Mouse (Mus musculus): ENCODE results near the gene Aatf. TPM values are rescaled to one million over a fixed set of nuclear protein-coding genes. Genes with fewer than 3 reads are reported as not detected.

Aatf gene
- polyA plus RNA-seq, 1 experiment: 16.6 TPM

GRCm38 (mm10) chr11:84524511-84525270, 11.4 kb upstream of the Aatf start:
- Histone ChIP-seq H3K4me3 (ENCODE audit: control insufficient read depth, low read depth, low read length) (peak overlapping the region; percentile 41), H3K27ac (ENCODE audit: control insufficient read depth, insufficient read depth, low read depth, low read length) (no peak overlapping the region), H3K36me3 (ENCODE audit: control insufficient read depth, insufficient read depth, low read length) (no peaks in the 10 kb centered on the region), H3K27me3 (ENCODE audit: control insufficient read depth, insufficient read depth, low read length) (peaks cover 16% of the 10 kb centered on the region), H3K4me1 (ENCODE audit: control insufficient read depth, insufficient read depth, low read length) (peaks cover 27% of the 10 kb centered on the region)
- TF ChIP-seq CTCF (IDR thresholded peaks at IDR 0.05; ENCODE audit: control insufficient read depth, insufficient read depth, insufficient replicate concordance, low read depth, low read length) (no peak), POLR2A (IDR thresholded peaks at IDR 0.05; ENCODE audit: control insufficient read depth, low read depth, low read length) (no peak)

- peaks cover 25% of the 10 kb centered on the region for H3K4me1 ChIP-seq (ENCODE audit: control insufficient read depth, insufficient read depth, low read length)
- no peaks in the 10 kb centered on the region for H3K36me3 ChIP-seq (ENCODE audit: control insufficient read depth, insufficient read depth, low read length)
- TF ChIP-seq POLR2A (IDR thresholded peaks at IDR 0.05; ENCODE audit: control insufficient read depth, low read depth, low read length) (no peak), CTCF (IDR thresholded peaks at IDR 0.05; ENCODE audit: control insufficient read depth, insufficient read depth, insufficient replicate concordance, low read depth, low read length) (no peak)
- no peak overlapping the region for H3K27ac ChIP-seq (ENCODE audit: control insufficient read depth, insufficient read depth, low read depth, low read length)
- H3K27me3 ChIP-seq (ENCODE audit: control insufficient read depth, insufficient read depth, low read length): peaks cover 16% of the 10 kb centered on the region
- peak overlapping the region; percentile 41 for H3K4me3 ChIP-seq (ENCODE audit: control insufficient read depth, low read depth, low read length)
Observed at GRCm38 (mm10) chr11:84523841-84524510, 10.7 kb upstream of the Aatf start.

DNA sequence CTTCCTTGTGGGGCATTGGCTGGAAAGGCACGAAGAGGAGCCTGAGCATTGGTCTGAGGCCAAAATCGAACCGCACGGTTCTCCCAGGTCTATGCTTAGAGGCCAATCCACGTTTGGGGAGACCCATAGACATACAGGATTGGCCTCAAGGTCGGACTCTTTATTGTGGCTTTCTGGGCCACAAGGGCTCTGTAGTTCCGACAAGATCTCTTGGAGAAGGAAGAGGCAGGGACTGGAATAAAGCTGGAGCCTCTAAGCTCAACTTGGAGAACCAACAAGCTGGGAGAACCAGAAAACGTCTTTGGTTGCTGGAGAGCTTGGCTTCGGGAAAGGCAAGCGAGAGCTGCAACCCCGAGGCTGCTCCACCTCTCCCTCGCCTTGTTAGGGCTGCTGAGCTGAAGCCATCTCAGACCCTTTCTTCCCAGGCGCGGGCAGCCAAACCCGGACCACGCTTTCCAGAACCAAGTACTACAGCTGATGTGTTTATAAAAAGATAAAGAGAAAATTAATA, 10.1 kb upstream of the Aatf start:
- no peak overlapping the region for H3K27ac ChIP-seq (ENCODE audit: control insufficient read depth, insufficient read depth, low read depth, low read length)
- peaks cover 25% of the 10 kb centered on the region for H3K4me1 ChIP-seq (ENCODE audit: control insufficient read depth, insufficient read depth, low read length)
- no peak for TF ChIP-seq POLR2A (IDR thresholded peaks at IDR 0.05; ENCODE audit: control insufficient read depth, low read depth, low read length)
- no peak for TF ChIP-seq CTCF (IDR thresholded peaks at IDR 0.05; ENCODE audit: control insufficient read depth, insufficient read depth, insufficient replicate concordance, low read depth, low read length)
- no peaks in the 10 kb centered on the region for H3K36me3 ChIP-seq (ENCODE audit: control insufficient read depth, insufficient read depth, low read length)
- H3K4me3 ChIP-seq (ENCODE audit: control insufficient read depth, low read depth, low read length): no peak overlapping the region
- peaks cover 16% of the 10 kb centered on the region for H3K27me3 ChIP-seq (ENCODE audit: control insufficient read depth, insufficient read depth, low read length)

DNA sequence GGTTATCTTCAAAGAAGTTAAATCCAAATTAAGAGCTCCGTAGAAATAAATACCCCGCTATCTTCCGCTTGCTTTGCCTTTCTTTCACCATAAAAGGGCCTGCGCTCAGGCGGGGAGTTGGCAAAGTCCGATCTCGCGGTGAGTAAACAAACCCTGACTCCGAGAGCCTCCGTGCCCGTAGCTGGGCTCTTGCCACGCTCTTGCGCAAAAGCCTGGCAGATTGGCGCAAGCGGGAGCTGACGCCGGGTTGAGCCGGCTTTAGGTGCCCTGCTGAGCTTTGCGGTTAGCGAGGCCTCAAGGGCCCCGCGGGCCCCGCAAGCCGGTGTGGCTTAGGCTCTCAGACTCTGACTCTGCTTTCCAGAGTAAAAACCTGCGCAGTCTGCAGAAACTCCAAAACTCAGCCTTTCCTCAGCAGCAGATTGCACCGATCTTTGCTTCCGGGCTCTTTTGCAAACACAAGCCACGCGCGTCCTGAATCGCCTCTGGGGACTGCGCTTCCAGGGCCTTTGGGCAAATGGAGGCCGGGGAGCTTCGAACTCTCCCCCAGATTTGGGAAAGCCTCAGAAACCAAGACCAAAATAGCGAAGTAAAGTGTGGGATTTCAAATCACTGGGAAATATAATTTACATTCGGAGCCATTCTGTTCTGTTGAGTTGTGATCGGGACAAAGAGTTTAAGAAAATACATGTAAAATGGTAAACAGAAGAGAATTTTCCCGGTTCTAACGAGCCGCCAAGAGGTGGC, 9.4 kb upstream of the Aatf start:
- Histone ChIP-seq H3K36me3 (ENCODE audit: control insufficient read depth, insufficient read depth, low read length) (no peaks in the 10 kb centered on the region), H3K4me1 (ENCODE audit: control insufficient read depth, insufficient read depth, low read length) (peaks cover 25% of the 10 kb centered on the region), H3K27ac (ENCODE audit: control insufficient read depth, insufficient read depth, low read depth, low read length) (no peak overlapping the region), H3K27me3 (ENCODE audit: control insufficient read depth, insufficient read depth, low read length) (peaks cover 16% of the 10 kb centered on the region), H3K4me3 (ENCODE audit: control insufficient read depth, low read depth, low read length) (no peak overlapping the region; the same call in 1 of the 2 replicates)
- TF ChIP-seq CTCF (IDR thresholded peaks at IDR 0.05; ENCODE audit: control insufficient read depth, insufficient read depth, insufficient replicate concordance, low read depth, low read length): no peak
- no peak for TF ChIP-seq POLR2A (IDR thresholded peaks at IDR 0.05; ENCODE audit: control insufficient read depth, low read depth, low read length)

DNA sequence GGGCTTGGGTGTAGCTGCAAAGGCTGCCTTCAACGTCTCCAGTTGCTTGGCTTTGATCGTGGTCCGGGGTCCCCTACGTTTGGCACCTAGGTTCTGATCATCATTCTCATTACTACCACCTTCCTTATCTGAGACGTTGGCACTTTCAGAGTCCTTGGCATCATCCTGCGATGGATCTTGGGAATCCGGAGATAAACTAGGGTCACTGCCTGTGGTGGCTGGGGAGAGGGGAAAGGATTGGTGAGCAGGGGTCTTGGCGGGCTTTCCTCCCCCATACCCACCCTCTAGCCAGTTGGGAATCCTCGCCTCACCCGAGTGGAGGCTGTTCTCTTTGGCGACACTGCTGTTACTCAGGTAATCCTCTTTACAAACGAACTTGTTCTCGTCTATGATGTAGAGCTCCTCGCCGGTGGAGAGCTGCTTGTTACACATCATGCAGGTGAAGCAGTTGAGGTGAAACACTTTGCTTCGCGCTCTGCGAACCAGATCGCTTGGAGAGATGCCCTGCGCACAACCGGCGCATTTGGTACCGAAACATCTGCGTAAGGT, 8.5 kb upstream of the Aatf start:
- peaks cover 25% of the 10 kb centered on the region for H3K4me1 ChIP-seq (ENCODE audit: control insufficient read depth, insufficient read depth, low read length)
- H3K36me3 ChIP-seq (ENCODE audit: control insufficient read depth, insufficient read depth, low read length): no peaks in the 10 kb centered on the region
- H3K27me3 ChIP-seq (ENCODE audit: control insufficient read depth, insufficient read depth, low read length): peaks cover 12% of the 10 kb centered on the region
- no peak for TF ChIP-seq POLR2A (IDR thresholded peaks at IDR 0.05; ENCODE audit: control insufficient read depth, low read depth, low read length)
- no peak for TF ChIP-seq CTCF (IDR thresholded peaks at IDR 0.05; ENCODE audit: control insufficient read depth, insufficient read depth, insufficient replicate concordance, low read depth, low read length)
- H3K4me3 ChIP-seq (ENCODE audit: control insufficient read depth, low read depth, low read length): peak overlapping the region; percentile 2
- H3K27ac ChIP-seq (ENCODE audit: control insufficient read depth, insufficient read depth, low read depth, low read length): no peak overlapping the region

DNA sequence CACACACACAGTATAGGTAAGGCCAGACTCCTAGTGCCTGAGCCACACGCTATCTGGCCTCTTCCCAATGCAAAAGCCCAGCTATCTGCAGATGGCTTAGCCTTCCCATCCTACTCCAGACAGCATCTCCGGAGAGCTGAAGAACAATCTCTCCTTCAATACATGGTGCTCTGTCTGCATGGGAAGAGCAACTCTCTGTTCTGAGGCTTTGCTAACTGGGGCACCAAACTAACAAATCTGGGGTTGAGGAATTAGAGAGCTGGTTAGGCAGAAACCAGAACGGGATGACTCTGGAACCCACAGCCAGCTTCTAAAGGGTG, 7.7 kb upstream of the Aatf start:
- Histone ChIP-seq H3K36me3 (ENCODE audit: control insufficient read depth, insufficient read depth, low read length) (no peaks in the 10 kb centered on the region), H3K27me3 (ENCODE audit: control insufficient read depth, insufficient read depth, low read length) (peaks cover 12% of the 10 kb centered on the region), H3K4me1 (ENCODE audit: control insufficient read depth, insufficient read depth, low read length) (peaks cover 24% of the 10 kb centered on the region), H3K4me3 (ENCODE audit: control insufficient read depth, low read depth, low read length) (peak overlapping the region; percentile 23), H3K27ac (ENCODE audit: control insufficient read depth, insufficient read depth, low read depth, low read length) (no peak overlapping the region)
- no peak for TF ChIP-seq POLR2A (IDR thresholded peaks at IDR 0.05; ENCODE audit: control insufficient read depth, low read depth, low read length)
- TF ChIP-seq CTCF (IDR thresholded peaks at IDR 0.05; ENCODE audit: control insufficient read depth, insufficient read depth, insufficient replicate concordance, low read depth, low read length): no peak
